Mouse (Mus musculus) B cell, adult 2 months (primary cell): ENCODE measurements at regions not wholly inside any gene's neighbourhood (a gene's known extent, or its start where the extent isn't known, plus 50 kb on each side); places are given as distances from the start of the nearest gene placed in this dataset.

Source experiments
- DNase-seq, 2 experiments: peaks; one replicate each; pipeline ENCODE4 v3.0.0; 2022

DNA sequence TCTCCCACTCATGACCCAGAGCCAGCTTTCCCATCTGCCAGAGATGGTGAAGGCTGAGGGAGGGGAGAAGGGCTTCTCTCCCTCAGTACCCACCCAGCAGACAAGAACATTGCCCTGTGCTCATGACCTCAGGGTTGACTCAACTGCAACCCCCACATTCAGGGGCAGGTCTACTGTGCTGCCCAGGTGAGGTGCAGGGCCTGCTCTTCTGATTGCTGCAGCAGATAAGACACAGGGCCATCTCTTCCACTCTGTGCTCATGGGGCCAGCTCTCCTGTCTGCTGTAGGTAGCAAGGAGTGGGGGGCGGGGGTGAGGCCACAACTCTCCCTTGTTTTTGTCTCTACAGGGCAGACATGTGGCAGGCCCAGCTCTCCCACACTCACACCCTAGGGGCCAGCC is 84.1 kb upstream of the Xpo1 start:
- DNase-seq = no peak

DNA sequence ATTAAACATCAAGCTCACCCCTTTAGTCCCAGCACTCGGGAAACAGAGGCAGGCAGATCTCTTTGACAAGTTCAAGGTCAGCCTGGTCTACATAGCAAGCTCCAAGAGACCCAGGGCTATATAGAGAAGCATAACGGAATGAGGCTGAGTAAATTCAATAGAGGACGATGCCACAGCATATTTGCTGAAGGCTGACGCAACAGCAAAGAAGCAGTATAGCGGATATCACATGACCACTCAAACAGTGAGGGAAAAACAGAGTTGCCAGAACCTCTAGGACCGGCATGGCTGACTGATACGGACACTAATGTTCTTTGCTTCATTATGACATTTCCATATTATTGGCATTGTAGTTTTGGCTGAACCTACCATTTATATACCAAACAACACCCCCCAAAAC is 74.2 kb upstream of the Xpo1 start:
- no peak for DNase-seq

DNA sequence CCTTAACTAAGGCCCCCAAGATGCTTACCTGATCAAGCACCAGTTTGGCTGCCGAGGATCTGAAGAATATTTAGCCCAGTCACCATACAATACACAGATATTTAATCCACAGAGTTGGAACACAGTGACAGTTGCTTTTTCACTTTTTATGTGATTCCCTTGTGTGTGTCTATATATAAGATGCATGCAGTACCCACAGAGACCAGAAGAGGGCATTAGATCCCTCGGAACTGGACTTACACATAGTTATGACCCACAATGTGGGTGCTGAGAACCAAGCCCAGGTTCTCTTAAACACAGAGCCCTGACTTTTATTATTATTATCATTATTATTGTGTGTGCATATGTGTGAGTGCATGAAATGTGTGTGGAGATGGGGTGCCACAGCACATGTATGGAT is 70.6 kb upstream of the Xpo1 start:
- peak; percentile 2 for DNase-seq

DNA sequence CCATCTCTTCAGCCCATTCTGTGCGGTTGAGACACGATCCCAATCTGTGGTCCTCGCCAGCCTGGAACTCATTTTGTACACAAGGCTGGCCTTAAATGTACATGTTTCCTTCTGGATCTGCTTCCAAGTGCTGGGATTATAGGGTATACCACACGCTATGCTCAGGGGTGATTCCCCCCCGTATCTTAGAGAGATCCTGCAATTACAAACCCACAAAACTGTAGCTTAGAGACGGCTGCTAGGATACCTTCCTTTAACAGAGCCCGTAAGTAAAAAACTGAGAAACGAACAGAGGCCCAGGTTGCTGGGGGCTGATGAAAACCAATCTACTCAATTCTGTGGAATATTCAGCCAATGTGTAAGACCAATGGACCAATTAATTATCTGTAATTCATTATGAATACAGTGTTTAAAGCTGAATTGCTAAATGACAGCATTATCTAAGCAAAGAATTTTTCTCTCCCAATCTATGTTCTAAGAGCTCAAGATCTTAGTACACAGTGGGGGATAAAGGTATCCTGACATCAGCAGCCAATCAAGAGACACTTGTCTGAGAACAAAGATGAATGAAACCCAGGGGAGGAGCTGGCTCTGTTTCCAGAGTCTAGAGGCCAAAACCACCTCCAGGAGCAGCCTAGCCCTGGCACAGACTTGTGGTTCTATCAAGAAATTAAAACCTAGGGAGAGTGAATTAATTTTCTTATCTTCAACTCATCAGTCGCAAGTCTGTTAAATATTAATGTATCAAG is 54.0 kb upstream of the Xpo1 start:
- DNase-seq = no peak

DNA sequence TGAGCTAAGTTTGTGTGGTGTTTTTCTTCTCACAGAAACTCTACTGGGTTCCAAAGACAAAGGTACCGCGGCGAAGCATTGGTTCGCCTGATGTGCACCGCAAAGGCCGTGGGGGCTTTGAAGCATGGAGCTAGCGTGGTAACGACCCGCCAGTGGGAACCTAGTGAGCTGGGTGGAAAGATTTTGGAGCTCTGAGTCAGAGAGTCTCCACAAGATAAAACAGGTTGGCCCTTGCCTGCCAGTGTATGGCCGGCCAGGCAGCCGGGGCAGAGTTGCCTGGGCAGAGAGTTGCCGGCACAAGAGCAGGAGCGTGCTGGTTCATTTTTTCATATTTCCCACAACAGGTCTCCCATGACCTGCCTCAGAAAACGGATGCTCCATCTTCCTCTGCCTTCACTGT is 52.3 kb upstream of the Xpo1 start:
- DNase-seq = no peak

DNA sequence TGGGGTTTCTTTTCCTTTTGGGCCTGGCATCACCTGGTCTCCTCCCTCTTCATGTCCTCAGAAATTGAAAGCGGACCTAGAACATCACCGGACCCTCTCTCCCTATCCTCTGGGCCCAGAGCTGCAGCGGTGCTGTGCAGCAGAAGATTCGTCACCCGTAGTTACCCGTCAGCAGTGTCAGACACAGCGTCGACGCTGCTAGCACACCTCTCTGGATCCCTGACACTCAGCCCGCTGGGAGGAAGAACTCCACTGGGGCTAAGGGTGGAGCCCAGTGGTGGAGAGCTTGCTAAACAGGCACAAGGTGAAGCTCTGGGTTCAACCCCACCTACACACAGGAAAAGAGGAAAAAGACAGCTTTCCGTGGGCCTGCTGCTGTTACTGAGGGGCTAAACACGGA is 51.8 kb upstream of the Xpo1 start:
- no peak for DNase-seq
